Mouse (Mus musculus) right cerebral cortex, adult 18-20 months (tissue): ENCODE measurements at regions not wholly inside any gene's neighbourhood (a gene's known extent, or its start where the extent isn't known, plus 50 kb on each side); places are given as distances from the start of the nearest gene placed in this dataset.
A peak's percentile ranks its signal among the peaks of the same experiment; 100 is the strongest.

Experiments used
- DNase-seq: peaks from one replicate; pipeline ENCODE4 v3.0.0; 2022; ENCODE audit warnings: mixed read lengths

- DNase-seq: peak; percentile 71
Observed at GRCm38 (mm10) chr2:84549626-84550025, 73.1 kb upstream of the Tfpi start.

GRCm38 (mm10) chr2:84548625-84549024, 72.0 kb upstream of the Tfpi start:
- DNase-seq: no peak

GRCm38 (mm10) chr2:84545676-84546075, 69.1 kb upstream of the Tfpi start:
- no peak for DNase-seq

- no peak for DNase-seq
Observed at GRCm38 (mm10) chr2:84544739-84545138, 68.2 kb upstream of the Tfpi start.

GRCm38 (mm10) chr2:84544146-84544545, 67.6 kb upstream of the Tfpi start:
- no peak for DNase-seq

- DNase-seq: no peak
Observed at GRCm38 (mm10) chr2:84541440-84541839, 64.9 kb upstream of the Tfpi start.

GRCm38 (mm10) chr2:84539096-84539495, 62.5 kb upstream of the Tfpi start:
- no peak for DNase-seq

GRCm38 (mm10) chr2:84537957-84538356, 61.4 kb upstream of the Tfpi start:
- DNase-seq: no peak

GRCm38 (mm10) chr2:84531215-84531614, 54.6 kb upstream of the Tfpi start:
- no peak for DNase-seq

- DNase-seq: no peak
Observed at GRCm38 (mm10) chr2:84528847-84529775, 52.5 kb upstream of the Tfpi start.
